Mouse (Mus musculus) embryo, embryonic 11.5 days (tissue): ENCODE measurements around the gene Nsun4.

Experiments used
- DNase-seq: peaks from one replicate; pipeline ENCODE4 v3.0.0-alpha.2; 2012; ENCODE audit warnings: low read depth, low spot score

The Nsun4 gene

GRCm38 (mm10) chr4:116048130-116048920, 5.4 kb downstream of the Nsun4 start:
- DNase-seq = no peak

- DNase-seq = no peak
Measured at GRCm38 (mm10) chr4:116047681-116048080, 6.0 kb downstream of the Nsun4 start.

DNA sequence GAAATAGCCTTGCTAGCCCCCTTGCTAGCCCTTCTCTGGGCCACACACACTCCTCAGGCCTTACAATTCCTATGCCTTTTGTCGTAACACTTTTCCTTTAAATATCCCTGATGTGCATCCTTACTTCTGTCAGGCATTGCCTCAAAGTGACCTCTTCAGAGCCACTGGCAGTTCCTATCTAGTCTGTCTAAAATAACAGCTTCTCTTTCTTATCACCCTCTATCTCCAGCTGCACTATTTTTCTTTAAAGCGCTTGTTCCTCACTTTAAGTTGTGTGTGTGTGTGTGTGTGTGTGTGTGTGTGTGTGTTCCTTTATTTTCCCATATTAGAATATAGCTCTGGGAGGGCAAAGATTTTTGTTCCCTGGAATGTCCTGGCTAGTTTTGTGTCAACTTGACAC, 7.1 kb downstream of the Nsun4 start:
- DNase-seq = no peak

DNA sequence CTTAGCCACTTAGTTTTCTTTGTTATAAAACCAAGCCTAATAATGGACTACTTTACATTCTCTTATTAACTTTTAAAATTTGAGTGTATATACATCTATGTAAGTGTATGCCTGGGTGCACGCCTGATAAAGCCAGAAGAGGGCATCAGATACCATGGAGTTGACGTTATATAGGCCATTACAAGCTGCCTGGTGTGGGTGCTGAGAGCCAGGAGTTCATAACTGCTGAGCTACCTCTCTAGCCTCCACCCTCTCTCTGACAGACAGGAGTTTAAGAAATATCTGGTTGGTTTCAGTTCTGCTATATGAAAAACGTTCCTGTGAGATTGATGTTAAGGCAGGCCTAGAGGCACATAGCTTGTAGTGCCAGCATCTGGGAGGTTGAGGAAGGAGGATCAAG, 11.5 kb downstream of the Nsun4 start:
- no peak for DNase-seq

GRCm38 (mm10) chr4:116040466-116040865, 13.2 kb downstream of the Nsun4 start:
- DNase-seq = no peak

DNA sequence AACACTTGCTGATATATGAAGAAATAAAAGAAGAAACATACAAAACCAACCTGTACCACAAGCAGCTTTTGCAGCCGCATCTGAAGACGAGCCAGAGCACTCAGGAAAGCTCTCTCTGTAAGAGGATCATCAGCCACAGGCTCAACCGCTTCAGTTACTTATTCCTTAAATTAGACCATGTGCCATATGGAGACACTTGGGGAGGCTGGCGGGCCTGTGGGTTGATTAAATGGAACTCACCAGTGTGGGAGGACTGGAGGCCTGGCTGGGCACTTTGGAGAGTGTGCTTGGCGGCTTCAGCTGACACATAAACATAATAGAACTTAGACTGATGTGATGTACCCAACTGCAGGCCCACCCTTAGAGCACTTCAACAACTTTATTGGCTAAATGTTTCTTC, 20.3 kb downstream of the Nsun4 start:
- DNase-seq = no peak

GRCm38 (mm10) chr4:116032906-116033305, 20.8 kb downstream of the Nsun4 start:
- no peak for DNase-seq

- no peak for DNase-seq
Measured at GRCm38 (mm10) chr4:116017902-116018746, 35.6 kb downstream of the Nsun4 start, which contains the start of gene Faah. Gene Faah, minus strand, starts transcription at chr4:116017926.

DNA sequence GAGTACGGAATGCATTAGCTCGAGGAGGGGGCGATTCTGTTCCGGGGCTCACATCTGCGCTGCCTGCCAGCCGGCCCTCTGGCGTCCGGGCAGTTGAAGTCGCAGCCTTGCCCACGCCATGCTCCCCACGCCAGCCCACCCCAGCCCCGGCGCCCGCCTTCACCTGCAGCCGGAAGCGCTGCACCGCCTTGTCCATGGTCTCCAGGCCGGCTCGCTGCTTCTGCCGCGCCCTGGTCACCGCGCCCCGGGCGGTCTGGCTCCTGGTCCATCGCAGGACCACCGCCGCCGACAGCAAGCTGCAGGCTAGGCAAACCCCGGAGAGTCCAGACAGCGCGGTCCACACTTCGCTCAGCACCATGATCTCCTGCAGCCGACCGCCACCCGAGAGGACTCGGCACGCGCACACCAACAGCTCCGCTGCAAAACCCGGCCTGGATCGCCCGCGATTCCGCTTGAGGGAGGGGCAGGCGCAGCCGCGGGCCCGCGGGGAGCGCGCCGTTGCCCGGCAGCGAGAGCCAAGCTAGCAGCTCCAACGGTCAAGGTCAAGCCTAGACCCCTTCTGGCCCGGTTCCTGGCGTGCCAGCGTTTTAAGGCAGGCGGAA, 36.3 kb downstream of the Nsun4 start:
- DNase-seq = peak; percentile 57

DNA sequence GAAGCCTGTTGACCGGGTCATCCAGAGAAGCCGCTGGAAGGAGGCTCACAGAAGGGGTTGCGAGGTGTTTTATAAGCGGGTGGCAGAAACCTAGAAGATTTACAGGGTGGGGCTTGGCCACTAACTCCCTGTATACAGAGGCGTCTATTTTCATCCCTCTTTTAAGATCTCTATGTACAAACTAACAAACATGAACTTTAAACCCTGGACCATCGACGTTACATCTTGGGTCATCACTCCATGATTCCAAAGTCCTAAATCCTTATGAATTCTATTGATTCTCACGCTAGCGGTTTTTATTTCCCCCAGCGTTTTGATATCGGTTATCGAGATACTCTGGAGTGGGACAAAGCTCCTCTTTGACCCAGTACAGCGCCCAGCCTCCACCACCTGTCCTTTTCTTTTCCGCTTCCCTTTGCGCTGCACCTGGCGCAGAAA, 36.8 kb downstream of the Nsun4 start:
- no peak for DNase-seq

GRCm38 (mm10) chr4:116016396-116016795, 37.3 kb downstream of the Nsun4 start:
- DNase-seq = no peak

GRCm38 (mm10) chr4:116015996-116016395, 37.7 kb downstream of the Nsun4 start:
- no peak for DNase-seq

GRCm38 (mm10) chr4:116015502-116015901, 38.2 kb downstream of the Nsun4 start:
- no peak for DNase-seq

DNA sequence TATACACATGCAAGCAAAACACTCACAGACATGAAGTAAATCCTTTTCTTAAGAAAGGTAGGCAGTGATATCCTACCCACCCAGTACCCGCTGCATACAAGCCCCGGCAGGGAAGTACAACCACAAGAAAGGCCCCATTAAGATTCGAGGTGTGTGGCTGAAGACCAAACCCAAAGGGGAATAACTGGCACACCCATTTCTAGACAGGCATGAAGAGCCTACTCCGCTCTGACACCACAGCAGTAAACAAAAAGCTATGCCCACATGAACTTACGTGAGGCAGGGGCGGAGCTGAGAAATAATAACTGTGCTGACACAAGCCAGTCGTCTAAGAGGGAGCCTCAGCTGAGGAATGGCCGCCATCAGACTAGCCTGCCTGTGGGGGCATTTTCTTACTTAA, 43.5 kb downstream of the Nsun4 start:
- no peak for DNase-seq

- DNase-seq = no peak
Measured at GRCm38 (mm10) chr4:116001206-116001605, 52.5 kb downstream of the Nsun4 start.

DNA sequence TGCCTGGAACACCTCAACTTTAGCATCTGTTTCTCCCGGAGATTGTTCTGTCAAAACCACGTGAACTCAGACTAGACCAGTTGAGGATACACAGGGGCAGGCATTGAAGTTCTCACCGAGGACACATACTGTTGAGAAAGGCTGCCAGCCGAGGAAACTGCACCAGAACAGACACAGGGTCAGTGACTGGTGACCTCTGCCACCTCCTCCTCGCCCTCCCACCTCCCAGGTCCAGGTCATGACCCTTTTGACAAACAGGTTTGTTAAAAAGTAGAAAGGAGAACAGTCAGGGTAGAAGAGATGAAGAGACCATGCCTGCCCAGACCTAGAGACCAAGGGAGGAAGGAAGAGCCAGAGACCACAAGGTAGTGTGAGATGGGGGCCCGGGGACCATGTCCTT, 53.0 kb downstream of the Nsun4 start:
- DNase-seq = no peak

- no peak for DNase-seq
Measured at GRCm38 (mm10) chr4:115996729-115997128, 56.9 kb downstream of the Nsun4 start.

DNA sequence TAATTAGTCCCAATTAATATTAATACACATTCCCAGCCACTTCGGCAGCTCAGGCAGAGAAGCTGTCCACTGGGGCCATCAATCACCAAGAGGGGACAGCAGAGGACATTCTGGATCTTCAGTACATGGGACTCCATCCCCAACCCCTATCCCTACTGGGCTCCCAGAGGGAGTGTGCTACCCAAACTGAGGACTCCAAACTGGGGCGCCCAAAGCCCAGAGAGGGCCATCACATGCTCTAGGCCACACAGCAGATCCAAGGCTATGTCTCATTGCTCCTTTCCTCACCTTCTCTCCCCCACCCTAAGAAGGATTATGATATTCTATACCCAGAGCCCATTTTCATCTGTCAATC, 58.3 kb downstream of the Nsun4 start:
- no peak for DNase-seq

DNA sequence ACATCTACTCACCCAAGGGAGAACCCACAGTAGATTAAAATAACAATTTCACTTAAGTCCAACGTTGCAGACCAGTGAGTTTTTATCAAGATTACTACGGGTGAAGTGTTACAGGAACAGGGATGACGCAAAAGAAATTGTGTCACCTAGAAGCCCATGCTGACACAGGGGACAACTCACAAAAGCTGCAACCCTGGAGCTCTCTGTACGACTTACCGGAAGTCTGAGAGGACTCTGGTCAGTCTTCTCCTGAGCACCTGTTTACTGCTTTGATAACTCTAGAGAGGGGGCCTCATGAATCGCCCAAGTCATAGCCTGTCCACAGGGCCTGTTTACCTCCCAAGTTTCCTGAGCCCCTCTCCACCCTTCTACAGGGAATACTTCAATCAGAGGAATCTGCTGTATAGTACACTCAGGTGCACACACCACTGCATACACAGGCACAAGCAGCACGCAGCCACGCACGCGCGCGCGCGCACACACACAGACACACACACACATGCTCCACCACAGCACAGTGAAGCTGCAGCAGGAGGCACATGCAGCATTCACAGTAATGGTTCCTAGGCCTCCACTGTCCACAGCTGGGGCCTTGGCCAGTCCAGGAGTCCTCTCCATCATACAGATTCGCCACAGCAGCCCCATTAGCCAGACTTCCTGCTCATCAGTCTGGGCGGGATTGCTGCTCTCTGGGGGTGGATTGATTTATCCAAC, 58.9 kb downstream of the Nsun4 start:
- DNase-seq = no peak

DNA sequence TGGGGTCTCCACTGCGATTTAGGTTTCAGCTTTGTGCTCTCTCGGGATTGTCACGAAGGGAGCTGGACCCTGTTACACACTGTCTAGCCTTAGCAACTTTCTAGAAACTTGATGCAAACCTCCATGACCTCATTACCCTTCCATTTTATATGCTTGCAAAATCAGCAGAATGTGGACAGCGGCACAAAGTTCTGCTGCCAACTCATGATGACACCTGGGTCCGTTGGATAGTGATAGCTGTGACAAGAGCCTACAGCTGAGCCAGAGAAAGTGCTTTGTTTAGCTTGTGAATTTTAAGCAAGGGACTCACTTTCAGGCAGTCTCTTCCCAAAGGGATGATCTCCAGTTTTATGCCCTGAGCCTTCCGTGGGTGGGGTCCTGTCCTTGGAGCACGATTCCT, 64.3 kb downstream of the Nsun4 start:
- DNase-seq = no peak

DNA sequence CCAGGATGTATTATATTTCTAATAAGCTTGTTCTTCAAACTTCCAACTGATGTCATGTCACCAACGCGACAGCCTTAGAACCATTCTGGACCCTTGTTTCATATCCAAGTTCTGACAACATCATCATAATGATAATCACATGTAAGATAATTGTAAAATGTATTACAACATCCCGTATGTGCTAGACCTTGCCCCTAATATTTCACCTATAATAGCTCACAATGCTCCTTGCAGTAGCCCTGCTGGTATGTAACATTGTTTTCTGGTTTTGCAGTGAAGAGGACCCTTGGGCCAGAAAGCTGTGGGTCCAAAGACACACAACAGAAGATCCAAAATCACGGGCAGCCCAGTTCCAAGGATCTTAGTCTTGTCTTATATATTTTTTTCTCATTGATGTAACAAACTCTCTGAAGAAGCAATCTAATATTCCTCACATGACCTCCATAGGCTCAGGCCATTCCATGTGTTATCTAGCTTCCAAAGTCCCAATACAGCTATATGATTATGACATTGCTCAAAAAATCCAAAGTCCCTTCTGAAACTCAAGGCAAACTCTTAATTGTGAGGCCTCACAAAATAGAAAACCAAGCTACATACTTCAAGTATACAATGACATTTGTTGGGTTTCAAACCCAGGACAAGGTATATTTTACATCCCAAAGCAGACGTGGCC, 65.7 kb downstream of the Nsun4 start:
- DNase-seq = no peak
